In genomic region chr3:90587361-90588101, GRCm38 (mm10) we compare ENCODE assay signal across 9 mouse cellular contexts. TPM values are rescaled to one million over a fixed set of nuclear protein-coding genes. Genes with fewer than 3 reads are reported as not detected.
A peak's percentile ranks its signal among the peaks of the same experiment; 100 is the strongest.
DNase-seq lines count a peak whose midpoint lies in the region; ATAC-seq and TF ChIP-seq lines count a peak whose summit lies in the region.
"Had no signal": no experiment of that assay in that cellular context is flagged by ENCODE, and none has a peak within 500 bp of the region (broad histone marks: within the 10 kb centered on the region; RNA-seq: fewer than 3 reads in every experiment).

No protein-coding gene starts in this region.

- no peak overlapping the region for H3K4me3 ChIP-seq in thymus, adult 2 months (ENCODE audit: control insufficient read depth, insufficient read depth, low read length)
- no peak overlapping the region for H3K4me3 ChIP-seq in neural tube, embryonic 15.5 days (replicated peaks)

- H3K9ac ChIP-seq in neural tube, embryonic 15.5 days (replicated peaks) = no peak overlapping the region

- peak; percentile 50 for DNase-seq in gastrocnemius, adult 18-20 months (ENCODE audit: low spot score)
- no peak for DNase-seq in gastrocnemius, adult 8-10 months (ENCODE audit: low spot score in 2 of 2)
- no peak for DNase-seq in thymus, adult 2 months
- no peak for DNase-seq in thymus, postnatal 36 days
- peak; percentile 36 for DNase-seq in heart, postnatal 4 days
- peak; percentile 70 for DNase-seq in skeletal muscle tissue, adult 2 months (ENCODE audit: low read depth, low spot score)
- DNase-seq in ovary, postnatal 36 days (ENCODE audit: low spot score) = no peak

- no peak for ATAC-seq in neural tube, embryonic 15.5 days (ENCODE audit: low FRiP score)

- H3K36me3 ChIP-seq in thymus, adult 2 months (ENCODE audit: control insufficient read depth, insufficient read depth, low read length) = no peaks in the 10 kb centered on the region
- no peaks in the 10 kb centered on the region for H3K36me3 ChIP-seq in neural tube, embryonic 15.5 days

- peaks cover 39% of the 10 kb centered on the region for H3K4me1 ChIP-seq in thymus, adult 2 months (replicated peaks; ENCODE audit: control insufficient read depth, insufficient read depth, low read length)
- H3K4me1 ChIP-seq in neural tube, embryonic 15.5 days = no peaks in the 10 kb centered on the region

- no peak for TF ChIP-seq CTCF in thymus, adult 2 months (IDR thresholded peaks at IDR 0.05; ENCODE audit: borderline replicate concordance, control insufficient read depth, extremely low read depth, insufficient read depth, low read length, poor library complexity)

- no peak overlapping the region for H3K4me2 ChIP-seq in neural tube, embryonic 15.5 days

- 71% methylated on average over 14 of the region's 14 CpGs for WGBS in thymus, adult 2 months
- 92% methylated on average over 14 of the region's 14 CpGs for whole genome bisulfite sequencing in neural tube, embryonic 15.5 days

- H3K27ac ChIP-seq in thymus, adult 2 months (ENCODE audit: control insufficient read depth, insufficient read depth, low read length) = peak overlapping the region; percentile 93
- H3K27ac ChIP-seq in neural tube, embryonic 15.5 days (replicated peaks) = no peak overlapping the region

- H3K9me3 ChIP-seq in neural tube, embryonic 15.5 days (replicated peaks) = no peaks in the 10 kb centered on the region

- no peaks in the 10 kb centered on the region for H3K27me3 ChIP-seq in thymus, adult 2 months (ENCODE audit: control insufficient read depth, insufficient read depth, low read length)
- no peaks in the 10 kb centered on the region for H3K27me3 ChIP-seq in neural tube, embryonic 15.5 days (replicated peaks)

- TF ChIP-seq POLR2A in thymus, adult 2 months (IDR thresholded peaks at IDR 0.05; ENCODE audit: control insufficient read depth, extremely low read depth, insufficient read depth, low read length, poor library complexity) = no peak

RNA-seq across cellular contexts. Expression of gene S100a2, which starts 2.5 kb away (rescaled TPM):
- not detected for total RNA-seq in gastrocnemius, adult 18-20 months (2021)
- total RNA-seq in gastrocnemius, adult 8-10 months (2022) = not detected
- not detected in 2 replicates for polyA plus RNA-seq in thymus, adult 2 months (2012; rRNA removed)
- not detected for total RNA-seq in heart, postnatal 4 days (2021)
- polyA plus RNA-seq in neural tube, embryonic 15.5 days (2015; fragmentation: Nextera tagmentation; extraction: Ambion mirVana) = not detected in 2 replicates
- total RNA-seq: layer of hippocampus, adult 8-10 months had no signal

RNA-seq across cellular contexts. Expression of gene Gm42674, which starts 14.2 kb away (rescaled TPM):
- total RNA-seq in gastrocnemius, adult 18-20 months (2021) = not detected
- total RNA-seq in gastrocnemius, adult 8-10 months (2022) = not detected
- not detected in 2 replicates for polyA plus RNA-seq in thymus, adult 2 months (2012; rRNA removed)
- not detected for total RNA-seq in heart, postnatal 4 days (2021)
- not detected in 2 replicates for polyA plus RNA-seq in neural tube, embryonic 15.5 days (2015; fragmentation: Nextera tagmentation; extraction: Ambion mirVana)
- total RNA-seq: layer of hippocampus, adult 8-10 months had no signal

RNA-seq across cellular contexts. Expression of gene S100a4, which starts 16.0 kb away (rescaled TPM):
- 10 to 100 TPM; 10.1 to 17.7 TPM for total RNA-seq in gastrocnemius, adult 18-20 months (2021)
- total RNA-seq in gastrocnemius, adult 8-10 months (2022) = 10 to 100 TPM in 2 of 4 experiments, 1 to 10 TPM in 2; 4.9 to 29.2 (median 11.3) TPM
- polyA plus RNA-seq in thymus, adult 2 months (2012; rRNA removed) = 31.0 and 51.8 TPM in 2 replicates
- total RNA-seq in heart, postnatal 4 days (2021) = 1 to 10 TPM; 7.6 to 9.5 TPM
- 1.2 and 10.7 TPM in 2 replicates for polyA plus RNA-seq in neural tube, embryonic 15.5 days (2015; fragmentation: Nextera tagmentation; extraction: Ambion mirVana)

RNA-seq across cellular contexts. Expression of gene S100a5, which starts 20.8 kb away (rescaled TPM):
- 1 to 10 TPM in 1 of 2 experiments, not detected in 1; 2.5 TPM for total RNA-seq in gastrocnemius, adult 18-20 months (2021)
- total RNA-seq in gastrocnemius, adult 8-10 months (2022) = 1 to 10 TPM in 2 of 4 experiments, under 1 TPM in 1, not detected in 1; 0.68 to 2.5 (median 2.2) TPM
- polyA plus RNA-seq in thymus, adult 2 months (2012; rRNA removed) = not detected in 2 replicates
- not detected for total RNA-seq in heart, postnatal 4 days (2021)
- not detected in 2 replicates for polyA plus RNA-seq in neural tube, embryonic 15.5 days (2015; fragmentation: Nextera tagmentation; extraction: Ambion mirVana)
- total RNA-seq: layer of hippocampus, adult 8-10 months had no signal

RNA-seq across cellular contexts. Expression of gene S100a6, which starts 25.2 kb away (rescaled TPM):
- 100 to 1,000 TPM in 1 of 2 experiments, 10 to 100 TPM in 1; 63.5 to 106 TPM for total RNA-seq in gastrocnemius, adult 18-20 months (2021)
- total RNA-seq in gastrocnemius, adult 8-10 months (2022) = 10 to 100 TPM; 38.3 to 90.6 (median 55.1) TPM
- 62.7 and 96.8 TPM in 2 replicates for polyA plus RNA-seq in thymus, adult 2 months (2012; rRNA removed)
- 10 to 100 TPM; 72.1 to 75.9 TPM for total RNA-seq in heart, postnatal 4 days (2021)
- 43.6 and 90.4 TPM in 2 replicates for polyA plus RNA-seq in neural tube, embryonic 15.5 days (2015; fragmentation: Nextera tagmentation; extraction: Ambion mirVana)

Comparison
In these comparisons a context has a peak if more than half of its experiments do, and no peak if none do; other contexts are left out.
1. DNase-seq: peak in gastrocnemius, adult 18-20 months (single experiment), heart, postnatal 4 days (single experiment) and skeletal muscle tissue, adult 2 months (single experiment); none in gastrocnemius, adult 8-10 months (0 of 2), thymus, adult 2 months (single experiment), thymus, postnatal 36 days (0 of 2) and ovary, postnatal 36 days (single experiment).